Mouse (Mus musculus): ENCODE data around the gene Pthlh.
"Not testable (repeated sequence)": the region's sequence is repeated elsewhere in the genome, so short reads cannot be mapped to it uniquely, and the experiment has no call there.

DNA sequence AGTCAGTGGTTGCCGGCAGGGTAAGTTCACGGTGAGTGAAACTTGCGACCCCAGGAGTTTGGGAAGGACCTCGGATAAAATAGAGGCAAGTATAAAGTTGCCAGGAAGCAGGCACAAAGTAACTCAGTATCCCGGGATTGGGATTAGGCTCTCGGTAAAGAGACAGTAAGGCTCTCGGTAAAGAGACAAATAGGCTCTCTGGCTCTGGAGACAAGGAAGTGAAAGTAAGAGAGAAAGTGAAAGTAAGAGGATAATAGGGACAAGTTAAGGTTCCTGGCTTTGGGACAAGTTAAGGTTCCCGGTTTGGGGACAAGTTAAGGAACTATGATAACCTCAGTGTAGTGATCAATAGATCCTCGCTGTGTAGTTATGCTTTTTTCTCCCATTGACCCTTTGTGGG, 40.3 kb upstream of the Pthlh start:
- TF ChIP-seq POLR2A (IDR thresholded peaks at IDR 0.05; ENCODE audit: borderline replicate concordance, insufficient read depth, low read length); CTCF (IDR thresholded peaks at IDR 0.05; ENCODE audit: borderline replicate concordance, insufficient read depth, low read depth, low read length): not testable (repeated sequence)
